Mouse (Mus musculus): ENCODE data around the gene Wwox. TPM values are rescaled to one million over a fixed set of nuclear protein-coding genes. Genes with fewer than 3 reads are reported as not detected.

Gene Wwox
- 8.6 and 9.1 TPM in 2 replicates for polyA plus RNA-seq (2012; rRNA removed)

GRCm38 (mm10) chr8:114439334-114440204, at the start of gene Wwox:
Gene Wwox (plus strand): TSS chr8:114439655.

GRCm38 (mm10) chr8:114417786-114418185, 21.7 kb upstream of the Wwox start, which contains the start of gene Clec3a:
Gene Clec3a (plus strand): TSS chr8:114418086.

Other genes starting within 250 kb of the Wwox start
- gene Vat1l, start 234.0 kb upstream of the Wwox start, polyA plus RNA-seq (2012; rRNA removed): 21.0 and 24.0 TPM in 2 replicates
- gene Clec3a, start 21.6 kb upstream of the Wwox start, polyA plus RNA-seq (2012; rRNA removed): 0.35 and 0.45 TPM in 2 replicates